Mouse (Mus musculus) liver, embryonic 18 days (tissue): ENCODE data around the gene Wtip. TPM values are rescaled to one million over a fixed set of nuclear protein-coding genes. Genes with fewer than 3 reads are reported as not detected.

ENCODE experiments used
- polyA plus RNA-seq: library from polyadenylated mRNA; depleted of rRNA; stranded (reverse); fragments of >200 nt; gene quantifications from 2 replicates; pipeline ENCODE4 v1.2.3, GENCODE M21; 2012; rRNA removed

The Wtip gene
- 4.8 TPM in 2 replicates for polyA plus RNA-seq

DNA sequence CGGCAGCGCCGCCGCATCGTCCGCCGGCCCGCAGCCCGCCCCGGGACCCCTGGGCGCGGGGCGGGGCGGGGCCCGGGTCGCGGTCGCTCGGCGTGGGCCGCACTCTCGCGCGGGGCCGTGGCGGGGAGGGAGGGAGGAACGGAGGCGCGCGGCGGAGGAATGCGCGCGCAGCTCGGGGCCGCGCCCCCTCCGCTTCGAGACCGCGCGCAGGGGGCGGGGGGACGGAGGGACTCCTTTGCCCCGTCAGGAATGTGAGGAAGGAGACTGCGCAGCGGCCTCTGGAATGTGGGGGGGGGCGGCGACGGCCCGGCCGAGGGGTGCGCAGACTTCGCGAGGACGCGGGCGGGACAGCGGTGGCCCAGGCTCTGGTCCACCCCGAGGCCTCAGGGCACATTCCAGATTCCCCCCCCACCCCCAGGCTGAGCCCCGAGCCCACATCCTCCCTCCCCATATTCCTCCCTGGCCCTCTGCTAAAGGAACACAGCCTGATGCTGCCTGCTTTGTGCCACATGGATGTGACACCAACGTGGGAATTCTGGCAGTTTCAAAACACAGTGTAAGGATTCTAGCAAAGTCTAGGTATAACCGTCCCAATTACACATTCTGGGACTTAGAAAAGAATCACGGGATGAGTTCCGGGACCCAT is at the start of gene Wtip:
Gene Wtip, minus strand, starts transcription at position 152 of the 646 bp plus-strand sequence.

DNA sequence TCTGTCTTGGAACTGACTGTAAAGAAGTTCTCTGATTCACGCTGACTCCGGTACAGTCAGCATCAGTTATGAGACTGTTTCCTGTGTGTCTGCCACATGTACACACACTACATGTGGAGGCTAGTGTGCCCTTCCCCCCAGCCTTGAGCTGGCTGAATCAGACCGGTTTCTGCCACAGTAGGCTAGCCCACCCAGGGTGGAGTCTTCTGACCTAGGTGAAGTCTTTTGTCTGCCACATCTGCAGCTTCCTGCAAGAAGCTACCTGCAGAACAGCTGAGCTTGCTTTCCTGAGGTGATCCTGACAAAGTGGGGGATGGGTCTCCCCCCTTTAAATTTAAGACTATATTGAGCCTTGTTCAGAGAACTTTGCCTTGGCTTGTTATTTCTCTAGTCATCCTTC is 36.4 kb upstream of the Wtip start, which contains the start of gene Uba2:
Gene Uba2, minus strand, starts transcription at position 146 of the 400 bp plus-strand sequence.

DNA sequence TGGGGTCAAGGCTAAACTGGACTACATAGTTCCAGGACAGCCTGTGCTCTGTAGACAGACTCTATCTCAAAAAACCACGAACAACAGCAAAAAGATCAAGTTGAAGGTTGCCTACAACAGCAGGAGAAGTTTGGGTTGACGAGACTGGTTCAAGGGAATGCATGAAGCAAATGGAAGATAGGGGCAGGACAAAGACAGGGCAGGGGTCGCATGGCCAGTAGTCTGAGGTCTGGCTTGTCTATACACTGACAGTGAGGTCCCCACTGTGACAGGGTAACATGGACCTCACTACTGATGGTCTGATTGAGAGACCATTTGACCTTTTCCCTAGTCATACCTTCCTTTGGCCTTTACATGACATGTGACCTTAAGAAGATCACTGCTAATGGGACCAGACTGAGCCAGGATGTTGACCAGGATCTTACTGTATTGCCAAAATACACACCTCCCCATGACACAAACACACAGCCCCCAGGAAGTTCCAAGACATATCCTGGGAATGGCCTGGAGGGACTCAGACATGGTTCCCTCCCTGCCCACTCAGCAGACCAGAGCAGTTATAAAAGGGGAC is 38.1 kb downstream of the Wtip start, which contains the start of gene Scgb1b30:
Gene Scgb1b30, plus strand, starts transcription at position 521 of the 571 bp plus-strand sequence.

Other genes with a start within 250 kb of the Wtip start
- gene Scgb2b26, start 188.2 kb downstream of the Wtip start, polyA plus RNA-seq = not detected in 2 replicates
- not detected in 2 replicates for gene Scgb2b27, start 119.3 kb downstream of the Wtip start, polyA plus RNA-seq
- not detected in 2 replicates for gene Scgb1b27, start 111.8 kb downstream of the Wtip start, polyA plus RNA-seq
- gene Scgb1b30, start 37.8 kb downstream of the Wtip start, polyA plus RNA-seq = not detected in 2 replicates
- gene Uba2, start 36.3 kb upstream of the Wtip start, polyA plus RNA-seq = 36.5 and 38.4 TPM in 2 replicates
- gene Pdcd2l, start 63.4 kb upstream of the Wtip start, polyA plus RNA-seq = 13.3 and 14.3 TPM in 2 replicates
- gene Gpi1, start 97.1 kb upstream of the Wtip start, polyA plus RNA-seq = 193 and 199 TPM in 2 replicates
- not detected in 2 replicates for gene Gm6096, start 117.8 kb upstream of the Wtip start, polyA plus RNA-seq
- gene 4931406P16Rik, start 180.3 kb upstream of the Wtip start, polyA plus RNA-seq = 9.9 and 10.6 TPM in 2 replicates